Mouse (Mus musculus) testis, adult 2 months (tissue): Measurements from ENCODE around the gene Twnk. TPM values are rescaled to one million over a fixed set of nuclear protein-coding genes. Genes with fewer than 3 reads are reported as not detected.

ENCODE experiments used
- H3K27ac ChIP-seq: fragments of 200-500 bp; 2 replicates; pipeline ENCODE4 v1.5.1; 2012; ENCODE audit warnings: low read depth, low read length; ENCODE audit not compliant: control insufficient read depth, insufficient read depth
- H3K27me3 ChIP-seq: fragments of 200-500 bp; 2 replicates; pipeline ENCODE4 v1.6.1; 2012; ENCODE audit warnings: mild to moderate bottlenecking, low read length, moderate library complexity; ENCODE audit not compliant: control insufficient read depth, insufficient read depth
- H3K36me3 ChIP-seq: fragments of 200-500 bp; 2 replicates; pipeline ENCODE4 v1.6.1; 2012; ENCODE audit warnings: mild to moderate bottlenecking, low read length; ENCODE audit not compliant: control insufficient read depth, insufficient read depth
- H3K4me1 ChIP-seq: fragments of 200-500 bp; 2 replicates; pipeline ENCODE4 v1.6.1; 2012; ENCODE audit warnings: low read length; ENCODE audit not compliant: control insufficient read depth, insufficient read depth
- H3K4me3 ChIP-seq: fragments of 200-500 bp; 2 replicates; pipeline ENCODE4 v1.5.1; 2012; ENCODE audit warnings: low read depth, mild to moderate bottlenecking, low read length, moderate library complexity, mixed read lengths; ENCODE audit not compliant: control insufficient read depth
- CTCF ChIP-seq: fragments of 200-500 bp; IDR thresholded peaks from 2 replicates; pipeline ENCODE4 v1.5.1; 2012; ENCODE audit warnings: low read depth, mild to moderate bottlenecking, inconsistent platforms, low read length, moderate library complexity; ENCODE audit not compliant: control insufficient read depth, insufficient read depth, insufficient replicate concordance
- POLR2A ChIP-seq: fragments of 200-500 bp; IDR thresholded peaks from 2 replicates; pipeline ENCODE4 v1.6.1; 2012; ENCODE audit warnings: low read depth, mild to moderate bottlenecking, inconsistent platforms, low read length, moderate library complexity; ENCODE audit not compliant: control insufficient read depth
- polyA plus RNA-seq: library from polyadenylated mRNA; depleted of rRNA; stranded (reverse); fragments of >200 nt; gene quantifications from 2 replicates; pipeline ENCODE4 v1.2.3, GENCODE M21; 2012

Gene Twnk
- polyA plus RNA-seq, 1 experiment: 6.2 TPM

DNA sequence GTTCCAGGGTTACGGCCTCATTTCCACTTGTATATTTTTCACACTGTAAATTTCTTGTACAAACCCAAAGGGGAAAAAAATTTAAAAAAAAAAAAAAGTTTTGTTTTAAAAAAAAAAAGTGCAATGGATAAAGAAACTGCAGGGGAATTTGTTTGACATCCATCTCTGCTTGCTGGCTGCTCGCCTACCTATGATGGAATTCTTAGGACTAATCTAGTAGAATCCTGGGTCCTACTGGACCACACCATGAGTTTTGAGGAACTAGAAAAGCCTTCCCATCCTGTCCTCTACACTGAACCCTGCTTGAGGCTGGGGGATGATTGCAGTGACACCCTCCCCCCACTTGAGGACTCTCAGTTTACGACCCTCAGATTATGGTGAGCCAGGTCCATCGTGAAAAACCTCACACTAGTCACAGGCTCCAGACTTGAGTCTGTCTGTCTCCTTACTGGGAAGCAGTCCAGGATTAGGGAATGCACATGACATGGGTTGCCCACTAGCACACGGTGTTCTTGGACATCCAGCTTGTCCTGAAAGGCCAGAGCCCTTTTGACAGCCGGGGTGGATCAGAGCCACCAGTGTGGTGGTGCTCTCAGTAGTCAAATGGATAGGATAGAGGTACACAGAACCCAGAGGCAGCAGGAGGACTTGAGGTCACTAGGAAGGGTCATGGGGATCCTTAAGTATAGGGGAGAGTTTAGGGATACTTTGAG is 21.7 kb downstream of the Twnk start:
- 0 out of 2 replicates have a peak overlapping the region, but pooled peaks have one; percentile 16 for H3K27ac ChIP-seq
- TF ChIP-seq CTCF: no peak
- TF ChIP-seq POLR2A: no peak
- H3K27me3 ChIP-seq: no peaks in the 10 kb centered on the region; the same call in 1 of the 2 replicates
- peaks cover 30% of the 10 kb centered on the region for H3K4me1 ChIP-seq
- H3K36me3 ChIP-seq: no peaks in the 10 kb centered on the region
- no peak overlapping the region for H3K4me3 ChIP-seq

DNA sequence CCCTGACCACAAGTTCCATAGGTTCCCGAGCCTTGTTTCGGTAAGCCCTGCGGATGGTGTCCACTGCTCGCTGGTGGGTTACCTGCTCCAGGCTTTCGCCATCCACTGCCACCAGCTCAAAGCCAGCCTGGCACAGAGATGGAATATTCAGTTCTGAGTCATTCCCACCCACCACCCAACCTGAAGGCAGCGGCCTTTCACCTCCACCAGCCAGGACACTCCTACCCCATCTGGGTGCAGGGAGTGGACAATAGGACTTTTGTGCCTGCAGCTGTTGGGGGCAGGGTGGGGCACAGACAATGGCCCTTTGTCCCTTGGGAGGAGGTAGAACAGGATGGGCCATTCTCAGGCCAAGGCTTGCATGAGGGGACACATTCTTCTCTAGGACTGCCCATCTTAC is 22.4 kb downstream of the Twnk start:
- no peaks in the 10 kb centered on the region for H3K36me3 ChIP-seq
- no peaks in the 10 kb centered on the region; the same call in 1 of the 2 replicates for H3K27me3 ChIP-seq
- TF ChIP-seq CTCF: no peak
- no peak for TF ChIP-seq POLR2A
- no peak overlapping the region for H3K4me3 ChIP-seq
- peaks cover 30% of the 10 kb centered on the region for H3K4me1 ChIP-seq
- H3K27ac ChIP-seq: 0 out of 2 replicates have a peak overlapping the region, but pooled peaks have one; percentile 16

DNA sequence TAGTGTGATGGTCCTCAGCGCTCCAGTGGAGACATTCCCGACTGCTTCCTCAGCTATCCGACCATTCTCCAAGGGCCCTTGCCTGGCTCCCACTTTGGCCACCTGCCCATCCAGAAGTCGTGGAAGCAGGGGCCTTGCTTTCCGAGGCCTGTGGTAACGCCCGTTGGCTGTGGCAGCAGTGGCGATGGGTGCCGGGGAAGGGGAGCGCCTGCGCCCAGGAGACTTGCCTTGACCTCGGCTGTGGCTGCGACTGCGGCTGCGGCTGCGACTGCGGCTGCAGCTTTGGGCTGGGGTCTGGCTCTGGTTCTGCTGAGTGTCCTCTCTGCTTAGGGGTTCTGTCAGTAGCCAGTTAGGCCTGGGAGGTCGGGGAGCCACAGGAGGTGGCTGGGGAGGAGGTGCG is 23.3 kb downstream of the Twnk start:
- H3K27me3 ChIP-seq: no peaks in the 10 kb centered on the region; the same call in 1 of the 2 replicates
- peaks cover 26% of the 10 kb centered on the region for H3K4me1 ChIP-seq
- TF ChIP-seq CTCF (no peak), POLR2A (no peak)
- 0 out of 2 replicates have a peak overlapping the region, but pooled peaks have one; percentile 14 for H3K4me3 ChIP-seq
- no peaks in the 10 kb centered on the region for H3K36me3 ChIP-seq
- peak overlapping the region; percentile 14; the same call in 1 of the 2 replicates for H3K27ac ChIP-seq

DNA sequence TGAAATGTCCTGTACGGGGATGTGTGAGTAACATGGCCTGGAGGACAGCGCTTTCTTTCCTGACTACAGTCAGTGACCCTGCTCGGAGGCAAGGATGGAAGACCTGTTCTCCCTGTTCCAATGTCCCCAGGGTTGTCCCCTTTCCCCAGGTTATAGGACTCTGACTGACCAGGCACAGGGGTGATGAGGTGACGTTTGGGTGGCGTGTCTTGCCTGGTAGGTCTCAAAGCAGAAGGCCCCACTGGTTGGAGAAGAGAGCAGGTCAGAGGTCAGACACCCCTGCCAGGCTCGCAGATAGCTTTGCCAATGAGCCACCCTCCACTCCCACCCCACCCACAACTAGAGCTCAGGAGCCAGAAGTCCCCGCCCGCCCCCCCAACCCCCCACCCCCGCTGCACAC is 24.1 kb downstream of the Twnk start:
- TF ChIP-seq CTCF: no peak
- TF ChIP-seq POLR2A: no peak
- H3K27me3 ChIP-seq: no peaks in the 10 kb centered on the region
- peaks cover 21% of the 10 kb centered on the region for H3K4me1 ChIP-seq

DNA sequence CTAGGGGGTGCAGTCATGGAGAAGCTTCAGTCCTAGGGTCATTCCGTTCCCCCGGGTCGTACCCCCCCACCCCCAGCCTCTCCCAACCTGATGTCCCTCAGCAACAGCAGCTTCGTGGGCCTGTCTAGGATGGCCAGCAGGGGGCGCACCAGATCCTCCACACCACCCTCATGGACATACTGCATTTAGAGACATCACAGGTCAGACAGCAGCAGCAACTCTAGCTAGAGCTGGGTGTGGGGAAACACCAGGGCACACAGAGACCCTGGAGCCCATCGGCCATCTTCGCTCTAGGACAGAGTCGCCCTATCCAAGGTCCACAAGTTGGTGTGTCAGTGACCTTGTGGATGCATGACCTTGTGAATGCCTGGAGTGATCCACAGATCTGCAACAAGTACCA is 24.6 kb downstream of the Twnk start:
- H3K27me3 ChIP-seq: no peaks in the 10 kb centered on the region
- H3K36me3 ChIP-seq: no peaks in the 10 kb centered on the region
- H3K4me3 ChIP-seq: no peak overlapping the region
- peak; percentile 91 for TF ChIP-seq CTCF
- no peak for TF ChIP-seq POLR2A
- no peak overlapping the region for H3K27ac ChIP-seq
- H3K4me1 ChIP-seq: peaks cover 17% of the 10 kb centered on the region

More for the DNA sequence above, 24.1 kb downstream of the Twnk start:
- no peak overlapping the region for H3K27ac ChIP-seq
- no peaks in the 10 kb centered on the region for H3K36me3 ChIP-seq
- no peak overlapping the region for H3K4me3 ChIP-seq

DNA sequence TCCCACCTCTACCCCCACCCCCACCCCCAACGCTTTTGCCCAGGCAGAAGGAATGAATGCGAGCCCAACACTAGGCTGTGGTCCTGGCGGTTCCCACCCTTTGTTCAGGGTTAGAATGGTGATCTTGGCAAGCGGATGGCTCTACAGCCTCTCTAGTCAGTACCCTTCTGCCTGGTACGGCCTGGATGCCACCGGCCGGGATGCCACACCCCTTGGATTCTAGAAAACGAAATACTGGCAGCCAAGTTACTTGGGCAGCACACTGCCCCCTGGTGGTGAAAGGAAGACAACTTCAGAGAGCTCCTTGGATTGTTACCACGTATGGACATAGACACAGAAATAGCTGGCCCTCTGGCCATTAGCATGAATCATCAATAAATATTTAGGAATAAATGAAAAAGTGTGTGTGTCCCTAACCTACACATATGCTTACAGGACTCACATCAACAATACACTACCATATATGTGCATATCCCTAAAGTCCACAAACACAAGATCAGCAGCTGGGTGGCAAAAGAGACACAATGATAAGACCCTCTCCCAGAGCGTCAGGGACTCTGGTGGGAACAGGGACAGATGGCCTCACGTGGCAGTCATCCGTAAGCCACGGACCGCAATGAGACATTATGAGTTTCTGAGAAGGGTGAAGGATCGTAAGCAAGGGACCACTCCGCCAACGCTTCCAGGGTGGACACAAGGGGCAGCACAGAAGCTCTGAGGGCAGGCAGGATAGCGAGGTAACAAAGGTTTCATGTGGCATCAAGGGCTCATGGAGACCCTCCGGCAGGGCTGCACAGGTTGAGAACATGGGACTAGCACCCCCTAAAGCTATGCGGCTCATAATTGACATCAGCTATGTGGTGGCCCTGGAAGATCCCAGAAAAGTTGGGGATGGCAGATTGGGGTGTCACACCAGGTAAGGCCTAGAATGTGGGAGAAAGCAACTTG is 25.6 kb downstream of the Twnk start:
- no peak overlapping the region for H3K27ac ChIP-seq
- H3K27me3 ChIP-seq: no peaks in the 10 kb centered on the region
- H3K36me3 ChIP-seq: no peaks in the 10 kb centered on the region
- no peak overlapping the region for H3K4me3 ChIP-seq
- H3K4me1 ChIP-seq: peaks cover 16% of the 10 kb centered on the region
- peak; percentile 66; the same call in 1 of the 2 replicates for TF ChIP-seq CTCF
- TF ChIP-seq POLR2A: no peak

GRCm38 (mm10) chr19:45031780-45032179 is 26.3 kb downstream of the Twnk start:
- H3K36me3 ChIP-seq: no peaks in the 10 kb centered on the region
- TF ChIP-seq CTCF (peak; percentile 75; the same call in 1 of the 2 replicates), POLR2A (no peak)
- peaks cover 12% of the 10 kb centered on the region for H3K4me1 ChIP-seq
- no peaks in the 10 kb centered on the region for H3K27me3 ChIP-seq
- no peak overlapping the region for H3K27ac ChIP-seq
- H3K4me3 ChIP-seq: no peak overlapping the region
